Mouse (Mus musculus): ENCODE results near the gene Ppp2r5a. TPM values are rescaled to one million over a fixed set of nuclear protein-coding genes. Genes with fewer than 3 reads are reported as not detected.

The Ppp2r5a gene
- 340 TPM for polyA plus RNA-seq (2017; shearing (Covaris generic))

GRCm38 (mm10) chr1:191403074-191403473, at the start of gene Ppp2r5a:
Gene Ppp2r5a (minus strand): TSS chr1:191403272.

DNA sequence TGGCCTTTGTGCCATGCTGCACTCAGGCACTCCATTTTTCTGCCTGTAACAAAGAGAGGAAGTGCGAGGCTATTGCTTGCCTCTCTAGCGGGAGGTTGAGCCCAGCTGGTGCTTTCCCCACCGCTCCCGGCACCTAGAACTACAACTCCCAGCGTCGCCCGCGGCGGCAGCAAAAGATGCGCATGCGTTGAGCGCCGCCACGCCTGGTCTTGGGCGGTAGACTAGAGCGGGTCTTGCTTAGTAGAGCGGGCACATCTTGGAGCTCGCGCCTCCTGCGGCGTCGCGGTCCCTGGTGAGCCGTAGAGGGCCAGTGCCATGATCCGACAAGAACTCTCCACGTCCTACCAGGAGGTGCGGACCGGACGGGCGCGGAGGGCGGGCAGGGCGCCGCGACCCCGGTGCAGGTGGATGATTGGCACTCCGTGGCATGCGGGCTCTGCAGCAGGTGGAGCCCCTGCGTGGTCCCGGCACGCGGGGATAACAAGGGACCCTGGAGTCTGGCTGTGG, 77.3 kb downstream of the Ppp2r5a start, which contains the start of gene Tmem206:
Gene Tmem206 (plus strand): TSS at position 187 of the 507 bp plus-strand sequence.

GRCm38 (mm10) chr1:191317591-191318196, 85.4 kb downstream of the Ppp2r5a start, which contains the start of gene Nenf:
Gene Nenf (minus strand): TSS chr1:191318194.

Other genes starting within 250 kb of the Ppp2r5a start
- not detected for gene Fam71a, start 238.5 kb downstream of the Ppp2r5a start, polyA plus RNA-seq (2017; shearing (Covaris generic))
- 48.1 TPM for gene Atf3, start 185.2 kb downstream of the Ppp2r5a start, polyA plus RNA-seq (2017; shearing (Covaris generic))
- gene Nenf, start 85.1 kb downstream of the Ppp2r5a start, polyA plus RNA-seq (2017; shearing (Covaris generic)): 2.5 TPM
- gene Tmem206, start 77.4 kb downstream of the Ppp2r5a start, polyA plus RNA-seq (2017; shearing (Covaris generic)): 11.6 TPM
- 4.1 TPM for gene Dtl, start 172.3 kb upstream of the Ppp2r5a start, polyA plus RNA-seq (2017; shearing (Covaris generic))
- 41.8 TPM for gene Ints7, start 172.4 kb upstream of the Ppp2r5a start, polyA plus RNA-seq (2017; shearing (Covaris generic))

Data from effector memory CD4-positive, alpha-beta T cell, adult 7 months (primary cell).